Mouse (Mus musculus): ENCODE results near the gene Far1.

The Far1 gene
- long read RNA-seq, experiment 1, full-length matches to known transcripts, result 7 of 18 reads
- long read RNA-seq, experiment 1, partial matches to known transcripts, result 5 of 18 reads
- long read RNA-seq, experiment 1, other reads (novel, unspliced or antisense), result 6 of 18 reads
- long read RNA-seq, experiment 2, full-length matches to known transcripts, result 9 of 16 reads
- long read RNA-seq, experiment 2, partial matches to known transcripts, result 3 of 16 reads
- long read RNA-seq, experiment 2, other reads (novel, unspliced or antisense), result 4 of 16 reads

DNA sequence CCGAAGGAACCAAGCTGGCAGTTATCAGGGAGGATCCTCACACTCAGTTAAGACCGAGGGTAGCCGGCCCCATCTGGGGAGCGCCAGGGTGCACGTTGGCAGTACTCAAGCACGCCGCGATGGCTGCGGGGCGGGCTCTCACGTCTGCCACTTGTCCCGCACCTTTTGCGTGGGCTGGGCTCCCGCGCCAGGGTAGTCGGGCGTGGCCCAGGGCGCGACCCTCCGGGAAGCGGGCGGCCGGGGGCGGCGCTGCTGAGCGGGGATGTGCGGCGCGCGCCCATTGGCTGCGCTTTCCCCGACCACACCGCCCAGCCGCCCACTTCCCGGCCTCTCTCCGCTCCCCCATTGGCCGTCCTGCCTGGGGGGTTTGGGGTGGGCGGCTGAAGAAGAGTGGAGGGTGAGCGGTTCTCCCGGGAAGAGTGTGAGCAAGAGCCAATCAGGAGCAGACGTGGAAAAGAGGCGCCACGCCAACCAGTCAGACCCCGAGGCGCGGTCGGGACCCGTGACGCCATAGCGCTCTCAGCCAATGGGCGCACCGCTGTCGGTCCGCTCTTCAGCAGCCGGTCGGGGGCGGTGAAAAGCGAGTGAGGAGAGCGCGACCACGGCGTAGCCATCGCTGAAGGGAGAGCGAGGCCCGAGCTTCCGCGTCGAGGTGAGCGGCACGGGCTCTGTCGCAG, at the start of gene Far1:
TSS of gene Far1 (plus strand) at position 549 of the 677 bp plus-strand sequence.
- intact Hi-C loops (cut with DNase I), result loop anchor here (10.0 kb wide), 1 partner anchor 139 kb away; no protein-coding TSS in a partner anchor

DNA sequence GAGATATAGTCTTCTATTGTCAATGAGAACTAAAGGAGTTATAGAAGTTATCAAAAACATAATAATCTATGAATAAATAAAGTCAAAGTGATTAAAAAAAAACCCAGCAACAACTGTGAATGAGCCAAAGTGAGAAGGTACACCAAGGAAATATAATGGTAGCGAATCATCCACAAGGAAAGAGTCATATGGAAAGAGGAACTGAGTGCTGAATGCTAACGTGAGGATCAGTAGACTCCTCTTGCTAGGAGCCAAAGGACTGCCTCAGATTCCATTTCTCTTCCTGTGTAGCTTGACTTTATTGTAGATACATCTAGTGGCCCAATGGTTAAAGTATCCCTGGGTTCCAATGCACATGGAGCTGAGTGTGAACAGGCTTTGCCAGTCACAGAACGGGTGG, 45.3 kb upstream of the Far1 start:
- intact Hi-C loops (cut with DNase I), result no loop called here

DNA sequence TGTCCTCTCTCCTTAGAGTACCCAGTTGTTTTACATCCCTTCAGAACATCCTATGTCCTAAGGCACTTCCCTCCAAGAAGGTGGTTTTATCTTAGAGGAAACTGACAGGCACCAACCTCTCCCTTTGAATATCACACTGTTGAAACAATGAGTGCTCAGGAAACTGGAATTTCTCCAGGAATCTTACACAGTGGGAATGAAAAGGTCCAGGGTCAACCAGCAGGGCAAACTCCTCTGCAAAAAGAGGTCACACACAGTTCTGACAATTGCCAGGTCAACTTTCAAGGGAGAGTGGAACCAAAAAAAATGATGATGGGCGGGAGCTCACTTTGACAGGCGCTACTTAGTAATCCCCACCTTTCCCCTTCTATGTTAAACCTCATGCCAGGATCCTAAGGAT, 43.0 kb upstream of the Far1 start:
- intact Hi-C loops (cut with DNase I), result no loop called here

DNA sequence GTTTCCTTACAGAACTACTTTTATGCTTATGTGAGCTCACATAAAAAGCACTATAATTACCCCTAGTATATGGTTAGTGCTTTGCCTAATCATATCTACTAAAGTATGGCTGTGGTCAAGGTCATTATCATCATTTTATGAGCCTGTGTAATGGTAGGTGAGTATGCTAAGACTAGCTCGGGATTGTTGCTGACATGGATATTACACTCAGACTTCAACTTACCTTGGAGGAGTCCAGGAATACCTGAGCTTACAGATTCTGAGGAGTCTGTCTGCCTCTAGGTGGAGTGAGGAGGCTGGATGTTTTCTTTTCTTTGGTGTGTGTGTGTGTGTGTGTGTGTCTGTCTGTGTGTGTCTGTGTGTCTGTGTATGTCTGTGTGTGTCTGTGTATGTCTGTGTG, 42.0 kb upstream of the Far1 start:
- intact Hi-C loops (cut with DNase I), result no loop called here

DNA sequence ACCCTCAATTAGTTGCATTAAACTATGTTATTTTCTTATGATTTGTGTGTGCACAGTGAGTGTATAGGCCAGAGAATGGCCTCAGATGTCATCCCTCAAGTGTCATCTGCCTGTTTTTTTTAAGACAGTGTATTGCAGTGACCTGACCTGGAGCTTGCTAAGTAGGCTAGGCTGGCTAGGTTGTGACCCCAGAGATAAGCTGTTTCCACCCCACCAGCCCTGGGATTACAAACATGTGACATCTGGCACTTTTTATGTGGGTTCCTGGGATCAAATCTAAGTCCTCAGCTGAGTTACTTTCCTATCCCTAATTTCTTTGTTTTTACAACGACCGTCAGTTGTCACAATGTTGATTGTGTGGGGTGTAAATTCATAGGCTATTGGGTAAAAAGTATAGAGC, 17.8 kb upstream of the Far1 start:
- intact Hi-C loops (cut with DNase I), result no loop called here

DNA sequence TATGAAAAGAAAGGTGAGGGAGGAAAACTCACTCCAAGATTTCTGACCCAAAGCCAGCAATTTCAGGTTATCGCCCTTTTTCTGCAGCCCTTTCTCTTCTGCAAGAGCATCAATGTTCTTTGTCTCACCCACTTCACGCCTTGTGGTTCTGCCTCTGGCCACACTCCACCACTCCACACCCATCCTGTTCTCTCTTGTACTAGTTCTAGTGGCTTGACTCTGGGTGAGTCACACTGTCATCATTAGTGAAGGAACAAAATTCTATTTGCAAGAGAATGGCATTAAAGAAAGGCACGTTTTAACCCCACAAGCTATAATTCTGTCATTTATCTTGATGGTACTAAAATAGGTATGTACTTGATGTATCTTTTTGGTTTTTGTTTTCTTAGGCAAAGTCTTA, 15.2 kb upstream of the Far1 start:
- intact Hi-C loops (cut with DNase I), result no loop called here

DNA sequence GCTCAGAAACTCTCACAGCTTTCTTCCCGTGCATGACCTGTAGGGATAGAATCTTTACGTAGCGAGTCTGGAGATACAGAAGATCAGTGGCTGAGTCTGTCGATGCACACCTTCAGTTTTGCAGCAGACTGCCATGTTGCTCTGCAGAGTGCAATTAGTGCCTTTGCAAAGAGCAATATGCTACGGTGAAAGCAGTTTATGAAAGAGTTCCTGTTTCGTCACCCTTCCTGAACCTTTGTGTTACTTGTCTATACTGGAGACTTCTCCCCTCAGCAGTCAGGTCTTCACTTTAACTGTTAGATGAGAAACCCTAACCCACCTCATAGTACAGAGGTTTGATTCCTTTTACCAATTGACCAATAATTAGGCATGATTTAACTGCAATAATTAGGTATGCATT, 13.8 kb upstream of the Far1 start:
- intact Hi-C loops (cut with DNase I), result no loop called here

DNA sequence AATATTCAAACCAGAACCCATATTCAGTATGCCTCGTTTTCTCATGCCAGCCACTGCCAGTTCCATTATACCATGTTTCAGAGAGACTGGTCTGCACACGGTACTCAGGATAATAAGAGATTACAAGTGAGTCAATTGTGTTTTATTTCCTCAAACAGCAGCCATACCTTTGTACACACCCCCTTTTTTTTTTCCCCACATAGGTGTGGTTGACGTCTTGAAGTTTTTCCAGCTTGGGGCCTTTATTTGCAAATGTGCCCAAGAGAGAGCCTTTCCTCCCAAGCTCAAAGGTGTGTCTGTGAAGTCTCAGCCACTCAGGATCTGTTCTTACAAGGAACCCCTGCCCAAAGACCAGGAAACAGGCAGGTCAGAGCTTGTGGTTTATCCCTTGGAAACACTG, 11.2 kb upstream of the Far1 start:
- intact Hi-C loops (cut with DNase I), result no loop called here

DNA sequence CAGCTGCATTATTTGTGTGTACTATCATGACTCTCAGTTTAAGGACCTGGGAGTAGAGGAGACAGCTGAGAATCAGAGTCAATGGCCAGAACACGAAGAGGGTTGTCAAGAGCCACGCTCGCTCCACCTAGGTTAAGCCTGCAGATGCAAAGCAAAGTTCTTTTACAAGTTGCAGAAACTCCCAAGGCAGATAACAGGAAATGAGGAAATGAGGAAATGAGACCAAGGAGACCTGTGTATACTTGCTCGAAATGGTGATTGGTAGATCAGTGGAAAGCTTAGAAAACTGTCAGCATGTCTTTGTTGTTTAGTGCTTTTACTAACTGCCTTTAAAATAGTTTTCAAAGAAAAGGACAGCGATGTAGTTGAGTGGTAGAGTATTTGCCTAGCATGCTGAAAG, 8.6 kb upstream of the Far1 start:
- intact Hi-C loops (cut with DNase I), result no loop called here

DNA sequence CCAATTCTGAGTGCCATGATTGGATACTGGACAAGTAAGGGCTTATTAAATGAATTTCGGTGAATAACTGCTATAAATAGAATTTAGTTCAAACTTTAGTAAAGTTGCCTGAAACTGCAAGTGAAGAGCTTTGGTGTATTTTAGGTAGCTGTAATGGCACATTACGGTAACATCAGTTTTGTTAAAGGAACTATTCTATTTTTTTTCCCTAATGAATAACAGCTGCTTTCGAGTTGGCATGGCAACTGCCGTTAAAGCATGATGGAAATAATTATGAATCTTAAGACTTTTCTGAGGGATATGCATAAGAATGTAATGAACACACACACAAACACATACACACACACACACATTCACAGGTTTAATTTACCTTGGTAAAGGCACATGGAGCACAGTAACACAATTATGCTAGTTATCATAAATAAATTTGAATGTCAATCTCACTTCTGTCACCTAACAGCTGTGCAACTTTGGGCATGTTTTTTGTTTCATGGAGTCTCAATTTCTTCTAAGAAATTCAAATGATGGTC, 8.1 kb upstream of the Far1 start:
- intact Hi-C loops (cut with DNase I), result no loop called here

DNA sequence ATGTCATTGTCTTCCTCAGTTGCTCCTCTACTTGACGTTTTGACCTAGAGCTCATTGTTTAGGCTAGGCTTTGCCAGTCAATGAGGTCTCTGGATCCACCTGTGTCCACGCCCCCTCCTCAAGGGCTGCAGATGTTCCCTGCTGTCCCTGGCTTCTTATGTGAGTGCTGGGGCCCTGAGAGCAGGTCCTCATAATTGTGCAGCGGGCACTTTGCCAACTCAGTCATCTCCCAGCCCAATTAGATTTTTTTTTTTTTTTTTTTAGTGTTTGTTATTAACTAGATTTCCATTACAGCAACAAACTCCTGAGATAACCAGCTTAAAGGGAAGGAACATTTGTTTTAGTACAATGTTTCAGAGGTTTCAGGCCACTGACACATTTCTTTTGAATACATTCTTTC, 5.8 kb upstream of the Far1 start:
- intact Hi-C loops (cut with DNase I), result no loop called here

DNA sequence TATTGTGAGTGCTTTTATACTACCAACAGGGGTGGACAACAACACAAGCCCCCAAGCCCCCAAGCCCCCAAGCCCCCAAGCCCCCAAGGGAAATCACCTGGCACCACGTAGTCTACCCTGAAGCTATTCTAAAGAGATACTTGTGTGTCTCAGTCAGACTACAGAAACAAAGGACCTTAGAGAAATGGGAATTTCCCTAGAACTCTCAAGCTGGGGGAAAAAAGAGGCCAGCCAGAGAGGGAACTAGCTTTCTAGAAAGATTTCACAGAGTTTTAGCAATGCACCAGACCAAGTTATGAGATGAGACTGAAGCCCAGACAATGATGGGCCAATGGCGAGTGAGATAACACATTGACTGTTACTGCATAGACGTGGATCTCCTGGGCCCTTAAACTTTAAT, 2.2 kb upstream of the Far1 start:
- intact Hi-C loops (cut with DNase I), result loop anchor here (10.0 kb wide), 1 partner anchor 137 kb away; no protein-coding TSS in a partner anchor

DNA sequence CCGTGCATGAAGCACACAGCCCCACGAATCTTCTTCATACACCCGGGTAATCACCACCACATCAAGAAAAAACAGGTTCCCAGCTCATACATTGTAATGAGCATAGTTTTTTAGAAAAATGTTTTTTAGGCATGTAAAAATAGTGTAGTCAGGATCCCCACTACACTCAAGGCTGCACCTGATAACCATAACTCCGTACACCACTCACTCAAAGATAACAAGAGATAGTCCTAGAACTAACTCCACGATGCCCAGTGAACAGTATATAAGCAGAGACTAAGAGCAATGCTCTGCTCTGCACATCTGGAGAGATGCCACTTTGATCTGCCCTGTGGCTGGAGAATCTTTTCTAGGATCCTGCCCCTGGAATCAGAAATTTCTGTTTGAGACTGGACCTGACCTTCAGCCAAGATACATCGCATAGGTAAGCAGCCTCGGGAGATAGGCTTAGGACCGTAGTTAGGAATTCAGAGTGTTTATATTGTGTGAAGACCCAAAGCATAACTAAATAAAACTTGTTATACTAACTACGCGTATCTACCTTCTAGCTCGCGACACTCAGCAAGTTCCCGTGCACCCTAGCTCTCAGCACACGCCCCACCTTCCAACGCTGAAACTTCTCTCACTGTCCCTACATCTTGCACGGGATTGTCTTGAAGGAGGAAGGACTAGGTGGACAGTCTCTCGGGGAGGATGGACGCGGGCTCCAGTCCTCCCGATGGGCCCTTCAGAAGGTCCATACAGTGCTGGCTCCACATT, 928 bp upstream of the Far1 start:
- intact Hi-C loops (cut with DNase I), result loop anchor here (10.0 kb wide), 1 partner anchor 138 kb away; no protein-coding TSS in a partner anchor

DNA sequence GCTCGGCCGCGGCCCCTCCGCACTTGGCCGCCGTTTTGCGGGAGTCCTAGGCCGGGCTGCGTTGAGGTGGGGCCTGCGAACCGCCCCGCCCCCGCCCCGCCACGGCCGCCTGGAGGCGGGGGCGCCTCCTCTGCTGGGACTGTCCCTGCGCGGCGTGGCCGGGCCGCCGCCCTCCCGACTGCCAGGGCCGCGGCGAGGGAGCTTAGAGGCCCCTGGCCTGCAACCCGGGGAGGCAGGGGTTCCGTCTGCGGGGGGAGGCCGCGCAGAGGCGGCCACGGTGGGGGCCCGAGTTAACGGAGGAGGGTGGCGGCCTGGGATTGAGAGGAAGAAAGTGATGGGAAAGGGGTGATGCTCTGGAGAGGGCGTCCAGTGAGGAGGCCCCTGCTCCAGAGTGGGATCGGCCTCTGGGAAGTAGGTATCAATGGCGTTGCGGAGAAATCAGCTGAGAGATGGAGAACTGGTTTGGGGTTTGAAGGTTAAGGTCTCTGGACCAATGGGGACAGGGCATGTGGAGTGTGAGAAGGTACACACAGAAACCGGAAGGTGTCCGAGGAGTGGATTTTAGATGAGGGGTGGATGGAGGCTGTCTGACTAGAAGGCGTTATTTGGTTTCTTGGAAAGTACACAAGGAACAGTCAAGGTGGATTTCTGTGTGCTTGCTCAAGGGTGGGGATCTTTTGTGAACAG, 472 bp downstream of the Far1 start:
- intact Hi-C loops (cut with DNase I), result loop anchor here (10.0 kb wide), 1 partner anchor 139 kb away; no protein-coding TSS in a partner anchor

DNA sequence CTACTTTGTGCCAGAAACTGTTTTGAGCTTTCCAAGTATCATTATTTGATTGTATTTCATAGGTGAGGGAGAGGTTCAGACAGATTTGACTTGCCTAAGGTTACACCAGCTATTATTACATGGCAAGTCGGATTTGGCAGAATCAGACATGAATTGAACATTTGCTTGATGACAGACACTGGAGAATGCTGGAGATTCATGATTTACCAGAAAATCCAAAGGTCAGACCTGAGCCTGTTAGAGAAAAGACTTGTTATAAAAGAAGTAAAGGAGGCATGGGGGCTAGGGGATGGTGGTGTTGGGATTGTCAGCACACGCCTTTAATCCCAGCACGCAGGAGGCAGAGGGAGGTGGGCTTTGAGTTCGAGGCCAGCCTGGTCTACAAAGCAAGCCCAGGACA, 2.2 kb downstream of the Far1 start:
- intact Hi-C loops (cut with DNase I), result loop anchor here (10.0 kb wide), 1 partner anchor 141 kb away; no protein-coding TSS in a partner anchor

DNA sequence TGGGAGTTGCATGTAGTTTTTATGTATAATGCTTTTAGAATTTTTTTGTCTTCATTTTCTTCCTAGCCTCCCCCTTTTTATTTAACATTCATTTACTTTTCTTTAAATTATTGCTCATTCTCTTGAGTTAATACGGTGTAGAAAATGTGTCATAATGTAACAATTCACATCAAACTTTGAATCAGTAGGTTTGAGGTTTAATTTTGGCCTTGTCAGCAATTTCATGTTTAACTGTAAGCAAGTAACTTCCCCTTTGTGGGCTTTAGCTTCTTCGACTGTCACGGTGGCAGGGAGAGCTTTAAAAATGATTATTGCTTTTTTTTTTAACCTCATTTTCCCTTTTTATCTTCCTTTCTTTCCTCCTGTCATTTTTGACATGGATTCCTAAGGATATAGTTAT, 4.8 kb downstream of the Far1 start:
- intact Hi-C loops (cut with DNase I), result loop anchor here (10.0 kb wide), 1 partner anchor 144 kb away; no protein-coding TSS in a partner anchor

DNA sequence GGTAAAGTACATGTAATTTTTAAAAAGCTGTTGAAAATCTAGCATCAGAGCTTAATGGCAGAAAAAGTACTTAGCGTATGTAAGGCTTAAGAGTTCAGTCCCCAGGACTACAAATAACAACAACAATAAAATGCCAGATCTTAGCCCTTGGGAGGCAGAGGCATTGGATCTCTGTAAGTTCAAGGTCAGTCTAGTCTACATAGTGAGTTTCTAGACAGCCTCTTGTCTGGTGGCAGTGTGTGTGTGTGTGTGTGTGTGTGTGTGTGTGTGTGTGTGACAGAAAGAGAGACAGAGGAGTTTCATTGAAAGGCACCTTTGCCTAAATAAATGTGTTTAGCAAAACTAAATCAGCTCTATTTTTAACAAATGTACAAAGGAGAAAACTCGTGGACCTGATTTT, 5.3 kb downstream of the Far1 start:
- intact Hi-C loops (cut with DNase I), result loop anchor here (10.0 kb wide), 1 partner anchor 144 kb away; no protein-coding TSS in a partner anchor

DNA sequence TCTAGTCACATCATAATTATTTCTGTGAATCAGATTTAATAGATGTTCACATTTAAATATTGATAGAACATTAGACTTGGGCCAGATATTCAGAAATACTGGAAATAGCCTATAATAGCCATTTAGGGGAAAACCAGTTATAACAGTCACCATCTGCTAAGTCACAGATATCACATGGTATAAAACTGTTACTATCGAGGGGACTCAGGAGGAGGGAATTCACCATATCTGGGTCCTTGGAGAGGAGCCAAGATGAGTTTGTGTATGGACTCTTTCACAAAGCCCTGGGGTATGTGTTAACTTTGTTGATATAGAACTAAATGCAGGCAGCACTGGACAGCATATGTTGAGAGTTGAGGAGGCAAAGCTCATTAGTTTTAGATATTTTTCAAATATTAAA, 29.5 kb downstream of the Far1 start:
- intact Hi-C loops (cut with DNase I), result no loop called here

DNA sequence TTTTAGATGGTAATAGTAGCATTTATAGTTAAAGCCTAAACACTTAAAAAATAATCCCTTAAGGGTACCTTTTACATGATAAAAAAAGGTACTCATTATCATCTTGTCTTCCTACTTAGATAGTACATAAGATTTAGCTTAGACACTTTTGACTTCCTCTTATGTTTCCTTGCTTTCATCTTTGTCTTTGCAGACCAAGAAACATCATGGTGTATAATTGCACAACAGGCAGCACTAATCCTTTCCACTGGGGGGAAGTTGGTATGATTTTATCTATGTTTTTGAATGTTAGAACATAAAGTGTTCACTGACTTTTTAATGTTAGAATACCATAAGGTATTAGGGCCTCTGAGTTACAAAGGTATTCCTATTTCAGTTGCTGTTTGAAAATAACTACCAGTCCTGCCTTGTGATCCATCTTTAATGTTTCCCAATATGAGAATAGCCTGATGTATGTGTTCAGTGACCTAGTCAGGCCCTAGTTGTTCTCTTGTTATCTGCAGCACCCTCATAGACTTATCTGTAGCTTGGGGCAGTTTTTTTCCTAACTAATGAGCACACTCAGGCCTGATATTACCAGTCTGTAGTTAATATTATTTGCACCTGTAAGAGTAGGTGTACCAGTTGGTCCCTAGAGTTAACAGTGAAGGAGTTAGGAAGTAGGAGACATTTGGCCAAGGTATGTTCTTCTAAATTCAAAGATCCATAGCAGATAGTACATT, 38.3 kb downstream of the Far1 start:
- intact Hi-C loops (cut with DNase I), result no loop called here

DNA sequence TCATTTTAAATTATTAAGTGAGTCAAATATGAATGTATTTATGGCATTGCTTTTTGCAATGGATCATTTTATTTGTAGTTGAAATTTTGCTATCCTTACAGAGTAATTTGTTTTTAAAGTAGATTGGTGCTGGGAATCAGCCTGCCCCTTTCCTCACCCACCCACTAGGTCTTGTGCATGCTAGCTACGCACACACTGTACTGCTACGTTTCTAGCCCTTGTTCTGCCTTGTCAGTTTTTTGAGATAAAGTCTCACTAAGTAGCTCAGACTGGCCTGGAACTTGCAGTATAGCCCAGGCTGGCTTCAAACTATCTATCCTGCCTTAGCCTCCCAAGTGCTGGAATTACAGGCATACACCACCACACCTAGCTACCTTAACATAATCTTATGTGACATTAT, 38.9 kb downstream of the Far1 start:
- intact Hi-C loops (cut with DNase I), result no loop called here

DNA sequence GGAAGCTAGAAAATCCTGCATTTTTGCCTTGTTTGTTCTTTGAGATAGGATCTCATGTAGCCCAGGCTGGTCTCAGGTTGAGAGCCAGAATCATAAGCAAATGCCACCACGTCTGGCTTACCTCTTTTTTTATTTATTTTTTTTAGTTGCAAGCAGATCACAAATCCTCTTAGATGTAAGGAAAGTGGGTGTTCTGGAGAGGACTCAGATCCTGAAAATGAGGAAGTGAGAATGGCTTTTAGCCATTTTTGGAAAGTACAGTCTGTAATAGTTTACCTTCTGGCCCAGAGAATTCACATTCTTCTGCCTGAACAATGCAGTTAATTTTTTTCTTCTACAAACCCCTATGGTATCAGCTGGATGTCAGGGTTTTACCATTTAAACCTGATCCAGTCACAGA, 42.5 kb downstream of the Far1 start:
- intact Hi-C loops (cut with DNase I), result no loop called here
